Mouse (Mus musculus): Measurements from ENCODE around the gene Prss57.
"Not testable (repeated sequence)": the region's sequence is repeated elsewhere in the genome, so short reads cannot be mapped to it uniquely, and the experiment has no call there.

Prss57 gene

DNA sequence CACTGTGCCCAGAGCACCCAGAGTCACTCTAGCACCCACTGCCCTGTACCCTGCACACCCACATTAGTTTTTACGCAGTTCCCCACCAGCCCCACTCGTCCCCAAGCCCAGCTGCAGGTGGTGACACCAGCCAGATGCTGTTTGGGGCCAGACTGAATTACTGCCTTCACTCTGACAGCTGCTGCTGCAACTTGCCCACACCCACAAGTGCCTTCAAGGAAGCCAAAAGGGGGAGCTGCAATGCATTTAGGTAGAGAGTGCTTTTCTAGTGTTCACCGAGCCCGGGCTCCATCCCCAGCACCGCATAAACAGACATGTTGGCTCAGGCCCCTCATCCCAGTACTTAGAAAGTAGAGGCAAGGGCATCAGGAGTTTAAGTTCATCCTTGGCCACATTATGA is 8.8 kb downstream of the Prss57 start:
- no peak for DNase-seq (ENCODE audit: low spot score)

DNA sequence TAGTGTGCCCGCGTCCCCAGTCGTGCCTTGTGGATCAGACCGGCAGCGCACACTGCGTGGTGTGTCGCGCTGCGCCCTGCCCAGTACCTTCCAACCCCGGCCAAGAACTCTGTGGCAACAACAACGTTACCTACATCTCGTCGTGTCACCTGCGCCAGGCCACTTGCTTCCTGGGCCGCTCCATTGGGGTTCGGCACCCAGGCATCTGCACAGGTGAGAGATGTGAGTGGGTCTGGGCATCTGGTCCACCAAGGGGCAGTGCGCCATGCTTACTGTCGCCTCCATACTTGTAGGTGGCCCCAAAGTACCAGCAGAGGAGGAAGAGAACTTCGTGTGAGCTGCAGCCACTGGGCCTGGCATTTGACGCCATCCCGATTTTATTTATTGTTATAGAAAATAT is 9.6 kb downstream of the Prss57 start:
- no peak for DNase-seq (ENCODE audit: low spot score)

DNA sequence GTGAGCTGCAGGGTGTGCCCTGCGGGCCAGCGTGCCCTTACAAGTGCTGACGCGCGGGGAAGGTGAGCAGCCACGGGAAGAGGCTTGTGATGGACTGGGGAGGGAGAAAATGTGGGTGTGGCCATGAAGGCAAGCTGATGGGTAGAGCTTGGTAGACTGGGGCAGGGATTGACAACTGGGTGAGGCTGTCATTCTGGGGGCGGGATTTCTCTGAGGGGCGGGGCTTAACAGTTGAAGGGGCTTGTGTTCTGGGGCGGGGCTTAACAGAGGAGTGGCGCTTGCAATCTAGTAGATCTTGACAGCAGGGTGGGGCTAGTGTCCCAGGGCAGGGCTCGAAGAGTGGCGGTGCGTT is 10.1 kb downstream of the Prss57 start:
- DNase-seq (ENCODE audit: low spot score), result no peak

DNA sequence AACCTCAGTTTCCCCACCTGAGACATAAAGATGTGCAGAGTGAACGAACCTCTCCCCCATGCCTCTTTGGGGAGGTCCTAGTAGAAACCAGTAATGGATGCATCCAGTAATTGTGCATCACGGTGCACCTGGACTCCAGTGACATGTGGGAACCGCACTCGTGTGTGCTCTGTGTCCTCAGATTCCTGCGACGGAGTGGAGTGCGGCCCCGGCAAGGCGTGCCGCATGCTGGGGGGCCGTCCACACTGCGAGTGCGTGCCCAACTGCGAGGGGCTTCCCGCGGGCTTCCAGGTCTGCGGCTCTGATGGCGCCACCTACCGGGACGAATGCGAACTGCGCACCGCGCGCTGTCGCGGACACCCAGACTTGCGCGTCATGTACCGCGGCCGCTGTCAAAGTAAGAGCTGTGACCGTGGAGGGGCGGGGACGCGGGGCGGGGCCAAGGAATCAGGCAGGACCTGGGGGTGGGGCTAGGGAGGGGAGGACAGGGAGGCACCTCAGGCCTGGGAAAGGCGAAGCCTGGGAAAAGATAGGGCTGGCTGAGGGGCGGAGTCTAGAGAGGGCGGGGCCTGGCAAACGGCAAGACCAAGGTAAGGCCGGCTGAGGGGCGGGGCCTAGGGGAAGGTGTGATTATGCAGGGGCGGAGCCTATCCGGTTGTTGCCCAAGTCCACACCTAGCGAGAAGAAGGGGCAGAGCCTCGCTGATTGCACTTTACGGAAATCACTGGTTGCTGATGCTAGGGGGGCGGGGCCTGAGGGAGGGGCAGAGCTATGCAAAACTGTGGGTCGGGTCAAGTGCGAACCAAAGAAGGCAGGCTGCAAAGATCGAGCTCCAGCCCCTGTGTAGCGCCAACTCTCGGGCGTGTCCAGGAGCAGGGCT is 10.7 kb downstream of the Prss57 start:
- peak; percentile 85 for DNase-seq (ENCODE audit: low spot score)

DNA sequence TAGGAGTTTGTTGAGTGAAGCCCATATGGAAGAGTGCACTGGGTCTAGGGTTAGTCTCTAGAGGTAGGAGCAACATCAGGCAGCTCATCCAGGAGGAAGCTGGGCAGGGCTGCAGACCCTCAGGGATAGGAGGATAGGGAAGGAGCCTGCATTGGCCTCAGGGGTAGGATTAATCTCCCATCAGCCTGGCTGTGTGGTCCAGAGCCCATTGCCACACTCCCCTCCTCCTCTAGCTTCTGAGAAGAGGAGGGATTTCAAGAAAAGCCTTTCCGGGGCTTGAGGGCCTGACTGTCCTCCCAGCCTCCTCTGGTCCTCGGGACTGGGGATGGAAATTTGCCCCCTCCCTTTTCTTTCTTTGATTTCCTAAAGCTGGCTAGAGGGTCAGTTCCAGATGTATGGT is 11.6 kb downstream of the Prss57 start:
- DNase-seq (ENCODE audit: low spot score), result no peak

DNA sequence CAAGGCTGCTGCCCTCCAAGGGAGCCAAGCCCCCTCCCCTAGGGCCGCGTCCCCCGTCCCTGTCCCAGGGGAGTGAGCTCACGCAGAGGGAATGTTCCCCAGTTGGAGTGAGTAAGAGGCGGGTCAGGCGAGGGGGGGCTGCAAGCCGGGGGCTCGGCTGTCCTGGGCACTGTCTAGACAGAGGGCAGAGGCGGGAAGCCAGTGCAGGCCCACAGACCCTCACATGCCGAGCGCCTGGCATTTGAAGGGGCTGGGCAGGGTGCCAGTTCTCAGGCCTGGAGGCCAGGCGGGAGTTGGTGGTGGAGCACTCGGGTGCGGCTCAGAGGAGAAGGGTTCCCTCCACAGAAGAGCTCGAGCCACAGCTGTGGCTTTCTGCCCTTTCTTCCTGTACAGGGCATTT is 12.8 kb downstream of the Prss57 start:
- no peak for DNase-seq (ENCODE audit: low spot score)

DNA sequence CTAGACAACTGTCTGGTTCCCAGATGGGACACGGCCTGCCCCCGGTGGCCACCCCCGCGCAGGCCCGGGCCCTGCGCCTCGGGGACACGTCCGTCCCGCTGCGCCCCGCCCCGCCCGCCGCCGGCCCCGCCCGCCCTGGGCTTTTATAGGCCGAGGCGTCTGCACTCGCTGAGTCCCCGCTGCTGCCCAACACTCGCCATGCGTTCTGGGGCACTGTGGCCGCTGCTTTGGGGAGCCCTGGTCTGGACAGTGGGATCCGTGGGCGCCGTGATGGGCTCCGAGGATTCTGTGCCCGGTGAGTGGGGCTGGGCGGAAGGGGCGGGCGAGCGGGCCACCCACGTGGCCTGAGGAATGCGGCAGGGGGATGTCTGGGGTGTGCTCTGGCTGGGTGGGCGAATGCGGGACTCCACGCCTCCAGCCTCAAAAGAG is 13.6 kb downstream of the Prss57 start, which contains the start of gene Fstl3:
TSS of gene Fstl3 (plus strand) at position 170 of the 429 bp plus-strand sequence.
- no peak for DNase-seq (ENCODE audit: low spot score)

DNA sequence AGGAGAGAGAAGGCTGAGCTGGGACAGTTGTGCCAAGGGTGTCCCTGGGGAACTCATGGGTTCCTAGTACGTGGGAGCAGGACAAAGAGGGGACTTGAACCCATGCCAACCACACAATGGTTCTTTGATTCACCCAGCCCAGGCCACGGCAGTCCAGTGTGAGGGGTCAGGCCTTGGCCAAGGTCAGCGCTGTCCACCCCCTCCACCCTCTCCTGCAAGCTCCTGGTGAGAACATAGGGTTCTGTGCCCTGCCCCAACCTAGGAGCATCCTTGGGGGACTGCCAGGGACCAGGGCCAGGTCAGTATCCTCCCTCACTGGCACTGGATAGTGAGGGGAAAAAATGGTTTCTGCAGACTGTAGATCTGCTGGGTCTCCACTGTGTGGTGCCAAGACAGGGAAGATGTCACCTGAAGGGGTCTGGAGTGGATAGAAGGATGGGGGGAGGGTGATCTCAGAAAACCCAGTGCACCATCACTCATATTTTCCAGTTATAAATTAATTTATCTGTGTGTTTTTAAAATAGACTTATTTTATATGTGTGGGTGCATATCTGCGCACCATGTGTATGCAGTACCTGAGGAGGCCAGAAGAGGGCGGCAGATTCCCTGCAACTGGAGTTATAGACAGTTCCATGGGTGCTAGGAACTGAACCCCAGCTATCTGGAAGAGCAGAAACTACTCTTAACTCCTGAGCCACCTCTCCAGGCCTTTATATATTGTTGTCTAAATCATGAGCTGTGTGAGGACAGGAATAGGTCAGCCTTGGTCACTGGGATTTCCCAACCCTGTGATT is 16.1 kb downstream of the Prss57 start:
- no peak for DNase-seq (ENCODE audit: low spot score)

DNA sequence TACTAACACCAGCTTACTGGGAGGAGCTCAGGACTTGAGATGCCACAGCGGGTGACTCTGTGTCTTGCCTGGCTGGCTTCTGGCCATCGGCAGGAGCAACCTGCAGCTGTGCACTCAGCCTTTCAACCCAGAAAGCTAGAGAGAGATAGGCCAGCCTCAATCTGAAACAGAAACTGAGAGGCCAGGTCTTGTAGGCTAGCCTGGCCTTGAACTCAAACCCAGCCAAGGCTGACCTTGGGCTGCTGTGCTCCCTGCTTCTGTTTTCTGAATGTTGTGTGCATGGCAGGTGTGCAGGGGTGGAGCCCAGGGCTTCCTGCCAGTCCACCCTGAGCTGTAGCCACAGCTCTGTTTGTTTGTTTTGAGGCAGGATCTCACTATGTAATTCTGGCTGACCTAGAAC is 17.6 kb downstream of the Prss57 start:
- no peak for DNase-seq (ENCODE audit: low spot score)

DNA sequence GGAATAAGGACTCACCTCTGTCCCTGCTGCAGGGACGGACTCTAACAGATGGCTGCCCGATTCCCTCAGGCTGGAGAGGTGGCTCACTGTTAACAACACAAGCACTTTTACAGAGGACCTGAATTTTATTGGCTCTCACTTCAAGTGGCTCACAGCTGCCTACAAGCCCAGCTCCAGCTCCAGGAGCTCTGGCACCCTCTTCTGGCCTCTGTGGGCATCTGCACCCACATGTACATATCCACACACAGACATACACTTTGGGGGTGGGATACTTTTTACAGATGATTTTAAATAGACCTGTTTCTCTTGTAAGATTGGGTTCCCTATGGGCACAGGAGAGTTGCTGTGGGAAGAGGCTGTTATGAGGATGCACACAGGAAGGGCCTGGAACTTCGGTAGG is 18.4 kb downstream of the Prss57 start:
- no peak for DNase-seq (ENCODE audit: low spot score)

DNA sequence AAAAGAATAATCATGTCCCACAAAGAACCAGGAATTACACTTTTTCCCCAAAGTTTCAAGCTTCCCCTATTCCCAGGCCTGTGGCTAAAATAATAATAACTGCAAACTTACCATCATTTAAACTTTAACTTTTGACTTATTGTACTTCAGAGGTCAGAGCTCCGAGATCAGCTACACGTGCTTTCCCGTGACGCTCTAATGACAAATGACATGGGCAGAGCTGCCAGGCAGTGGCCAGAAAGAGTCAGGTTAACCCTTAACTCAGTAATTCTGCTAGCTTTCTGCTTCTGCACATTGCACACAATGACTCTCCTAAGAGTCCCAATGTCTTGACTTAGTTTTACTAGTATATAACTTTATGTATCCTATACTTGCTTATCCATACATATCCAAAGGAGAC is 21.4 kb downstream of the Prss57 start:
- DNase-seq (ENCODE audit: low spot score), result no peak

DNA sequence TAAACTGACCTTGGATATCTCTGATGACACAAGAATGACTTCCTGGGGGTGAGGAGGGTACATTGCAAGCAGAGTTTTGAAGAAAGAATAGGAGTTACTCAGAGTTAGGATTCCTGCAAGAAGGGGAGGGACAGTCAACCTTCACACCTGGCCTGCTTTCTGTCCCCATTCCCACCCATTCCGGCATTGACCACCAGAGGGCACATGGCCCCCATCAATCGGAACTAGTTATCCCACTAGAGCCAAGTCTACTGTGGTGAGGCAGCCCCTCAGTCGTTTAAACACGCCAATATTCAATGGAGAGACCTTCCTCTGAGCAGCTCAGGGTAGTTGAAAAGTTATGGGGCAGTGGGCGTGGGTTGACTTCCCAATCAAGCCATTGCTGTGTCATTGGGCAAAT is 22.4 kb downstream of the Prss57 start:
- DNase-seq (ENCODE audit: low spot score), result peak; percentile 63

DNA sequence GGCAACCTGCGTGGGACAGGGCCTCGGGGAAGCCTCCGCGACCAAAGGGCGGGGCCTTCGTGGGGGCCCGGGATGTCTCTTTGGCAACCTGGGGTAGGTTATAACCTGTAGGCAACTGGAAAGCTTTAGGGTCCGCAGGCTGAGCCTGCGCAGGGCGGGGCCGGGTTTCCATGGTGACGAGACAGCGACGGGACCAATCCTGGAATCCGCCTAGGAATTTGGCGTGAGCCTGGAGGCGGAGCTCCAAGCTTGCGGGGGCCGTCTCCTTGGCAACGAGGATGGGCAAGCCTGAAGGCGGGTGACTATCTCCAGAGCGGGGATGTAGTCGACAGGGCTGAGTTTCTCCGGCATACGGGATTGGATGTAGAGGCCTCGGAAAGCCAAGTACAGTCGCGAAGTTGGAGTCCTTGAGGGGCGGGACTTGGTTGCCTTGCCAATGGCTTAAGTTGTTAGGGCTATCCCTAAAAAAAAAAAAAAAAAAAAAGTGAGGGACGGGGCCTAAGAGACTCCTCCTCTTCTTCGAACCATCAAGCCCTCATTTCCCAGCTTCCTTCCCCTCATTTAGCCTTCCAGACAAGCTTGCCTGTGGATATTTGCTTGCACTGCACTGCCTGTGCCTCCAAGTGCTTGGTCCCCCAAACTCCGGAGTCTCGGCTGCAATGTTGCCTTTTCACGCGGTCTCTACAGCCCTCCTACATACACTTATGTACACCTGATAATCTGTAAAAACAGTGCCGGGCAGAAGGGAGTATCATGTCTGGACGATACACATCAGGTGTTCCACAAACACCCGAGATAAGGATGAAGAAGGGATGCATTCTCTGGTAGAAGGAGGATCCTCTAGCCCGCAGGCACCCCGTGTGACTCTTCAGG is 23.2 kb downstream of the Prss57 start:
- DNase-seq (ENCODE audit: low spot score), result no peak

DNA sequence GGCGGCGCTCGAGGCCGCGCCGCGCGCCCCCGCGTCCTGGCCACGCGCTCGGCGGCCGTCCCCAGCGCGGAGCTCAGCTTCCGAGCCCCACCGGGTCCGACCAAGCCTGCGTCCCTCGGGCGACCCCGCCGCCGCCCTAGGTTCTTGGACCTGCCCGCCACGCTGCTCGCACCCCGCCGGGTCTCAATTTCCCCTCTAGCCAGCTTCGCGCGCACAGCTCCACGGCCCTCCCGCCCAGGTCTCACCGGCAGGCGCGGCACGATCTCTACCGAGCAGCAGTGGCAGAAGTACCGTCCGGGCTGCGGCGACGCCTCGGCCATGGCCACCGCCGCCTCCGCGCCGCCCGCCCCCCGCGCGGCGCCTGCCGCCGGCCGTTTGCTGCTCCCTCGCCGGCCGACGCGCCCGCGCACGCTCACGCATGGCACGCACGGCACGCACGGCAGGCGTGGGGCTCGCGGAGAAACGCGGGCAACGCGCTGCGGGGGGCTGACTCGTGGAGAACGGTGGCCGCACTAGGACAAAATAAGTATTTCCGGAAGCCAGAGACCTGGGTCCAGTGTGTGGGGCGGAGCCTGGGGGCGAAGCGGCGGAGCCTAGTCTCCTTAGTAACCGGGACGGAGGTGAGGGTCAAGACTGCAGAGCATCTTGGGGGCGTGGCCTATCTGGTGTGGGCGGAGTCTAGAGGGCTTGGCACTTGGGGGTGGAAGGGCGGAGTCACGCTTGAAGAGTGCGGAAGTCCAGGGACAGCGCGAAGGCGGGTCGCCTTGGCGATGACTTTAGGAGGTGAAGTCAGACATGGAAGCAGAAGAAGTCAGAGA is 24.0 kb downstream of the Prss57 start, which contains the start of gene Rnf126:
TSS of gene Rnf126 (minus strand) at position 445 of the 818 bp plus-strand sequence.
- peak; percentile 99 for DNase-seq (ENCODE audit: low spot score)

DNA sequence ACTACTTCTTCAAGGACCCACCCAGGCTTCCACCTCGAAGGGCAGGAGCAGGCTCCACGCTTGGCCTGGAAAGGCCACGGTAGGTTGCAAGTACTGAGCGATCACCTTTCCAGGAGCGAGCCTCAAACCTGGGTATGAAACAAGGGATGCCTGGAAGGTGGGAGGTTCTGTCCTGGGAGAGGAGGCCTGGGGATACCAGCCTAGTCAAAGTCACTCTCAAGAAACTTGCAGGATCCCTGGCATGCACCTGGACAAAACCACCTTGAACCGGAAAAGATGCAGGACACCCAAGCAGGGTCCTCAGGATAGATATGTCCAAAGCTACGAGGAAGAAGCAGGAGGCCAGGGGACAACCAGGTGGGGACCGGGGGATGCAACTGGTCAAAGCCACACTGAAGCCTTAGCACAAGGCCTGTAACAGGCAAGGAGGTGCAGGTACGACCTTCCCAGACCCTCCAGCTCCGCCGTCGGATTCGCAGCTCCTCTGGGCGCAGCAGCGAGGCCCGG is 24.7 kb downstream of the Prss57 start:
- no peak for DNase-seq (ENCODE audit: low spot score)

DNA sequence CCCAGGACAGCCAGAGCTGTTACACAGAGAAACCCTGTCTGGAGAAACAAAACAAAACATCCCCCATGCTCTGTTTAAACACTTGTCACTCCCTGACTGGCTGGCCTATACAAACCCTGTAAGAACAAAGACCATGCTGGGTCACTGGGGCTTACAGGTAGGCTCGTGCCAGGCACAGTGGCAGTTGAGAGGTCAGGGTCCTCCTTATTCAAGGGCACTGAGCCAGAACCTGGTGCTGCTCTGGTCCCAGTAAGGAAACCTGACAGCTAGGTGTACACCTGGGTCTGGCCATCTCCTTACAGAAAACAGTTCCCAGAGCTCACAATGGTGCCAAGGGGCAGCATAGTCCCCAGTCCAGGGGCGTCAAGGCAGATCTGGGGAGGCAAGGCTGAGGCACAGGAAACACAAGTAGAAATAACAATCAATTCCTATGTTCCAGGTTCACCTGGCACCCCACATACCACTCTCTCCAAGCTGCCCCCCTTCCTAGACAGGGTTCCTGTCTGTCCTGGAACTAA is 25.5 kb downstream of the Prss57 start:
- DNase-seq (ENCODE audit: low spot score), result no peak

DNA sequence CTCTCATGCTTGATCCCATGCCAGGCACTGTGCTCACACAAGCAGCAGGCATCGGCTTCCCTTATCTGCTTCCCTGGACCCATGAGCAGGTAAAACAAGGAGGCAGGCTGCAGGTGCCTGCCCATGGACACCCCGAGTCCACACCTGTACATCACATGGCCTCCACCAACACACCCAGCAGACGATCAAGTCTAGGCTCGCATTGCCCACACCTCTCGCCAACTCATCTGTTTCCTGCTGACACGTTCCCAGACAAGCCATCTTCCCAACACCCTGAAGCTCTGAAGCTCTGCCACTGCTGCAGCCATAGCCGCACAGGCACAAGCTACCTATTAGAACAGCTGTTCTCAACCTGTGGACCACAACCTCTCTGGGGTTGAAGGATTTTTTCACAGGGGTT is 26.5 kb downstream of the Prss57 start:
- DNase-seq (ENCODE audit: low spot score), result no peak

DNA sequence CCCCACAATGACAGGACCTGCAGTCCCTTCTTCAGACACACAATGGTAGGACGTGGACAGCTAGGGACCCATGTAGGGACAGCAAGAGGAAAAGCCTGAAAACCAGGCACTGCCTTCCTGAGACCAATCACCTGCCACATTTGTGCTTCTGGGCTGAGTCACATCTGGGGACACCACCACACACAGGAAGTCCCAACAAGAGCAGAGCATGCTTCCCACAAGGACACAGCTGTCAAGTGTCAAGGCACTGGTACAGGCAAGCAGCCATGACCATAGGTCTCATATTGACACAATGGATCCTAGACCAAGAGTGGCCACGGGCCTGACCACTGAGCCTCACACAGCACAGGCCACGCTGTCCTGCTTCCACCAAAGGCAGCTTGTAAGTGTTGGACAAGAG is 27.9 kb downstream of the Prss57 start:
- DNase-seq (ENCODE audit: low spot score), result no peak

DNA sequence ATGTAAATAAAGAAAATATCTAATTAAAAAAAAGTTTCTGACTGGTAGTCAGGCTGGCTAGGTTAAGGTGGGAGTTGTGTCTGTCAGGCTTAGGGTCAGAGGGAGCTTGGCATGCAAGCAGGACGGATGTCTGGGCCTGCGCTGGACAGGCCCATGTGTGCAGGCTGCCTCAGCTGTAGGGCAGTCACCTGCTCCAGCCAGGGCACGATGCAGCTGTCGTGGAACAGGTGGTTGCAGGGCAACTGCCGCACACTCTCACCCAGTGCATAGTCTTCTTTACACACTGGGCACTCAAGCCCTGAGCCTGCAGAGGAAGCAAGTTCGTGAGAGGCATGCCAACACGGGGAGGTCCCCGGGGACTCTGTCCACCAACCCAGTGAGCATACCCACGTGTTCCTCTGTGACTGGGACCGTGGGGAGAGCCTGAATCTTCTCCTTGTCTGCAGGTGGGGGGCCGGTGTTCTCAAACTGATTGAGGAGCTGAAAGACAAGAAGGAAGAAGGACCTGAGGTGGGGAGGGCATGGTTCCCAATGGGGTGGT is 30.1 kb downstream of the Prss57 start:
- no peak for DNase-seq (ENCODE audit: low spot score)

DNA sequence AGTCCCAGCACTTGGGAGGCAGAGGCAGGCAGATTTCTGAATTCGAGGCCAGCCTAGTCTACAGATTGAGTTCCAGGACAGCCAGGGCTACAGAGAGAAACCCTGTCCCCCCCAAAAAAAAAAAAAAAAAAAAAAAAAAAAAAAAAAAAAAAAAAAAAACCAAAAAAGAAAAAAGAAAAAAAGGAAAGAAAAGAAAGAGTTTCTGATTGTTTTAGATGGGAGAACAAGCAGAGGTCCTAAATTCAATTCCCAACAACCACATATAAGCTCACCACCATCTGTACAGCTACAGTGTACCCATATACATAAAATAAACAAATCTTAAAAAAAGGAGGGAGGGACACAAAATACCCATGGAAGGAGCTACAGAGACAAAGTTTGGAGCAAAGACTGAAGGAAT is 31.1 kb downstream of the Prss57 start:
- DNase-seq (ENCODE audit: low spot score), result not testable (repeated sequence)

DNA sequence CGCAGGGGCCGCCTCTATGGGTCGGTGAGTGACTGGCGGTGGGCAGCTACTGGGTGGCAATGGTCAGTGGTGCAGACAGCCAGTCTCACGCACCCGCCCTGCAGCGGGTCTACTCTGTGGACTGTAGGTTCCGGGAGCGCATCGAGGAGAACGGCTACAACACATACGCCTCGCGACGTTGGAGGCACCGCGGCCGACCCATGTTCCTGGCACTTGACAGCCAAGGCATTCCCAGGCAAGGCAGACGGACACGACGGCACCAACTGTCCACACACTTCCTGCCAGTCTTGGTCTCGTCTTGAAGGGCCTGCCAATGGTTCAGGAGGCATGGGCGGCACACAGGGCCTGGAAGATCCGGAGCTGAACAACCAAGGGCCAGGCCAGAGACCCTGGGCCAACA is 34.1 kb downstream of the Prss57 start:
- DNase-seq (ENCODE audit: low spot score), result no peak

All from spleen, adult 12 weeks (tissue).